Mouse (Mus musculus) limb, embryonic 12.5 days (tissue): ENCODE data around the gene Tbc1d14. TPM values are rescaled to one million over a fixed set of nuclear protein-coding genes. Genes with fewer than 3 reads are reported as not detected.

ENCODE experiments used
- ATAC-seq: fragments of 200-750 bp; cut with Nextera tagmentation; 2 replicates; pipeline ENCODE4 v1.8.0; 2017; ENCODE audit warnings: low read depth, moderate TSS enrichment; ENCODE audit not compliant: insufficient number of reproducible peaks, insufficient read depth, low FRiP score, low TSS enrichment
- H3K27ac ChIP-seq: fragments of 300-500 bp; sonication (generic); 2 replicates; pipeline ENCODE4 v1.5.1; 2016; ENCODE audit warnings: mild to moderate bottlenecking, moderate library complexity
- H3K27me3 ChIP-seq: fragments of 300-500 bp; sonication (generic); 2 replicates; pipeline ENCODE4 v1.6.1; 2016; ENCODE audit warnings: mild to moderate bottlenecking, moderate library complexity
- H3K36me3 ChIP-seq: fragments of 300-500 bp; sonication (generic); 2 replicates; pipeline ENCODE4 v1.6.1; 2016; ENCODE audit warnings: mild to moderate bottlenecking, moderate library complexity
- H3K4me1 ChIP-seq: fragments of 300-500 bp; sonication (generic); replicated peaks from 2 replicates; pipeline ENCODE4 v1.6.1; 2016
- H3K4me2 ChIP-seq: fragments of 300-500 bp; sonication (generic); 2 replicates; pipeline ENCODE4 v1.6.1; 2016; ENCODE audit warnings: mild to moderate bottlenecking, moderate library complexity
- H3K4me3 ChIP-seq: fragments of 300-500 bp; sonication (generic); replicated peaks from 2 replicates; pipeline ENCODE4 v1.5.1; 2016; ENCODE audit warnings: mild to moderate bottlenecking
- H3K9ac ChIP-seq: fragments of 300-500 bp; sonication (generic); replicated peaks from 2 replicates; pipeline ENCODE4 v1.6.1; 2016; ENCODE audit warnings: mild to moderate bottlenecking, moderate library complexity
- H3K9me3 ChIP-seq: fragments of 300-500 bp; sonication (generic); 2 replicates; pipeline ENCODE4 v1.6.1; 2016; ENCODE audit warnings: mild to moderate bottlenecking, moderate library complexity
- WGBS: fragments of 180-500 bp; shearing (Covaris S2); methylation state at CpG from one replicate; pipeline ENCODE4 v1.1.7; 2016; 5-methylcytosine and 5-hydroxymethylcytosine counted together
- polyA plus RNA-seq: library from polyadenylated mRNA; unstranded; fragments of >200 nt; fragmentation: Nextera tagmentation; extraction: Ambion mirVana; gene quantifications from 2 replicates; pipeline ENCODE4 v1.2.1, GENCODE M21; 2016

The Tbc1d14 gene
- polyA plus RNA-seq, 1 experiment from 2014 or later: 42.3 TPM

DNA sequence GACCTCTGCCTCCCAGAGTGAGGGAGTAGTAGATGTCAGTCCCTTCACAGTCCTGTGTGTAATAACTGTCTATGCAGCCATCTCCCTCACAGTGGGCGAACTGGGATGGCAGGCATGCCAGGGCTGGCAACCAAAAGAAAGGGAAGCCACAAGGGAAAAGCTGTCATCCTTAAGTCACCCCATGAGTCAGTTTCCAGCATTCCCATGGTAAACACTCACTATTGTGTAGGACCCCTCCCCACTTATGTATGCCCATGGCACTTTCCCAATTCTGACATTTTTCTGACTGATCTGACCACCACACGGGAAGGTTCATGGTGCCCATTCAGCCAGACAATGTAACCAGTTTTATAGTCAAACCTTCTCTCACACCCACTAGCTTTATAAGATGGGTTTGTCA is 132.4 kb downstream of the Tbc1d14 start:
- Histone ChIP-seq H3K27me3 (no peaks in the 10 kb centered on the region), H3K36me3 (no peaks in the 10 kb centered on the region)
- ATAC-seq: no peak

DNA sequence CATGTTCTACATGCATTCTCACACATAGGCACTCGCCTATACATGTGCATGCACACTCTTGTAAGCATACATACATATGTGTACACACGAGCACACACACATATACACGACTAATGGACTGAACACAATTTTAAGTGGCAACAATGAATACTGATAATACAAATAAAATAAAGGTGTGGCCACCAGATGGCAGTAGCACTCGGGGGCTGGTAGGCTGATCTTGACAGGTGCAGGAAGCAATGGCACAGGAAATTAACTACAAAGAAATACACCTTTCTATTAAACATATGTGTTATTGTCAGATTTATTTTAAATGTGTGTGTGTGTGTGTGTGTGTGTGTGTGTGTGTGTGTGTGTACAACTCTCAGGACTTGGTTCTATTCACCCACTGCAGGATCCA is 134.2 kb downstream of the Tbc1d14 start:
- ATAC-seq: no peak
- Histone ChIP-seq H3K27ac (no peak overlapping the region), H3K4me1 (peaks cover 2% of the 10 kb centered on the region), H3K9me3 (no peaks in the 10 kb centered on the region), H3K4me2 (no peak overlapping the region), H3K4me3 (no peak overlapping the region), H3K27me3 (no peaks in the 10 kb centered on the region), H3K9ac (no peak overlapping the region), H3K36me3 (no peaks in the 10 kb centered on the region)
- 19% methylated on average over 4 of the region's 4 CpGs for WGBS

More for the DNA sequence above, 132.4 kb downstream of the Tbc1d14 start:
- Histone ChIP-seq H3K4me2 (no peak overlapping the region), H3K4me1 (peaks cover 9% of the 10 kb centered on the region), H3K9me3 (no peaks in the 10 kb centered on the region), H3K27ac (no peak overlapping the region), H3K9ac (no peak overlapping the region), H3K4me3 (no peak overlapping the region)
- WGBS: 87% methylated on average over 2 of the region's 2 CpGs

DNA sequence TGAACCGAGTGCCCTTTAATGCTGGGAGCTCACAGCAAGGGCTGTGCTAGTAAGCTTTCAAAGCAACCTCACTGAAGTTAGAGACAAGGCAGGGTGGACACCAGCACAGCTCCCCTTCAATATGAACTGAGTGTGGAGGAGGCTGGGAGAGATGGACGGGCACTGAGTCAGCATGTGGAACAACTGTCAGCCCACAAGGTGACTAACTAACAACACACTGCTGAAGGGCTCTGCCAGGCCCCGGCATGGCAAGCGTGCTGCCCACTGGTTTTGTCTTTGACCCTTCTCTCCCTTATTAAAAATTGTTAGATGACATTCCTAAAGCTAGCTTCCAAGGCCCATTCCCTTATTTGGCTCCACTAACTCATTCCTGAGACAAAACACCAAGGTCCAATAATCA is 135.4 kb downstream of the Tbc1d14 start:
- Histone ChIP-seq H3K36me3 (no peaks in the 10 kb centered on the region), H3K9me3 (no peaks in the 10 kb centered on the region), H3K27ac (no peak overlapping the region), H3K4me2 (no peak overlapping the region), H3K27me3 (no peaks in the 10 kb centered on the region), H3K4me1 (no peaks in the 10 kb centered on the region), H3K4me3 (no peak overlapping the region), H3K9ac (no peak overlapping the region)
- no peak for ATAC-seq
- WGBS: 86% methylated on average over 4 of the region's 4 CpGs

DNA sequence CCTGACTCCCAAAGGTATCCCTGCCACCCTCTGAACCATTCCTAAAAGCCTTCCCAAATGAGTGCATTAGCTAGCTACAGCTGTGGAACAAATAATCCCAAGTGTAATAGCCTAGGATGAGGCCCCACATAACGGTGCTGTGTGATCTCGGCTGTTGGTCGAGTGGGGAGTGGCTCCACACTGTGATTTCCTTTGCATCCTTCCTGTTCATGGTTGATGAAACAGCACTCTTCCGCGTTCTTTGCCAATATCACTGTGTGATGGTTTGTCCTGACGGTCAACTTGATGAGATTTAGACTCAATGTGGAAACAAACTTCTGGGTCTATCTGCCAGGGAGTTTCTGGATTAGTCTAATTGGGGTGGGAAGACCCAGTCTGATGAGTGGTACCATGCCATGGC is 140.3 kb downstream of the Tbc1d14 start:
- no peaks in the 10 kb centered on the region for H3K36me3 ChIP-seq
- H3K27ac ChIP-seq: no peak overlapping the region
- ATAC-seq: no peak
- H3K4me3 ChIP-seq: no peak overlapping the region
- 86% methylated on average over 6 of the region's 6 CpGs for WGBS
- no peaks in the 10 kb centered on the region for H3K27me3 ChIP-seq
- H3K9ac ChIP-seq: no peak overlapping the region
- H3K4me1 ChIP-seq: peaks cover 8% of the 10 kb centered on the region; the same call in 1 of the 2 replicates
- H3K9me3 ChIP-seq: no peaks in the 10 kb centered on the region
- no peak overlapping the region for H3K4me2 ChIP-seq

DNA sequence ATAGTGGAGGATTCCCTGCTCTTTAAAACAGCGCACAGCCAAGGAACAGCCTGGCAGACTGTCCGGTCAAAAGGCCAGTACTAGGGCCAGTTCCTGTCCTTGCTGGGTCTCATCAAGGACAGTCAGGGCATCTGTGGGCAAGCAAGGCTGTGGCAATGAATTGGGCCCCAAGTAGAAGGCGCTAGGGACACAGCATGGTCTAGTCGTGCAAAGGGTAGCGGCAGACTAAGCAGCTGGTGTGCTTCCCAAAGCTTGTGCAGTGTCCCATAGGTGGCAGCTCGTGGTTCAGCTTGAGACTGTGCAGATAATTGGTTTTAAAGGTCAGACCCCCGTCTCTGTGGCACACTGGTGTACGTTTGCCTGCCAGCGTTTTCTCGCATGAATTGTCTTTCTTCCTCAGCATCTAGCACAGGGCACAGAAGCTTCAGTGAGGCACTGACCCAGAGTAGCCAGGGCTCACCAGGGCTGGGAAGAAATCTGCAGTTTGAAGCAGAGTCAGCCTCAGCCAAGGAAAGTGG is 141.1 kb downstream of the Tbc1d14 start:
- no peak overlapping the region for H3K4me2 ChIP-seq
- 72% methylated on average over 10 of the region's 10 CpGs for WGBS
- H3K9me3 ChIP-seq: no peaks in the 10 kb centered on the region

DNA sequence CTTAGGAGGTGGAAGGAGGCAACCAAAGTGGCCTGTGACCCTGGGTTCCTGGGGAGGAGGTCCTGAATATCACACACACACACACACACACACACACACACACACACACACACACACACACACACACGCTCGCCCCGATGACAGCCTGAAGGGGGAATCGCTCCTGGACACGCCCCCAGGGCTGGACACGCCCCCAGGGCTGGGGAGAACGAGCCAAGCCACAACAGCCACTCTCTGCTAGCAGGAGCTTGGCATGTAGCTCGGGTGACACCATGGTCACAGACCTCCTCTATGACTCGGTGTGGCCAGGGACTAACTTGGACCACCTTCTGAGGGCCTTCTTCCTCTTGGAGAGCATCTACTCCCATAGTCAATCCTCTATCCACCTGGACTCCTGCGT is 142.0 kb downstream of the Tbc1d14 start:
- H3K4me3 ChIP-seq: no peak overlapping the region
- H3K9me3 ChIP-seq: no peaks in the 10 kb centered on the region
- peaks cover 8% of the 10 kb centered on the region; the same call in 1 of the 2 replicates for H3K4me1 ChIP-seq
- 21% methylated on average over 10 of the region's 10 CpGs for WGBS
- H3K27me3 ChIP-seq: no peaks in the 10 kb centered on the region
- no peak overlapping the region for H3K4me2 ChIP-seq
- no peak overlapping the region for H3K27ac ChIP-seq
- no peaks in the 10 kb centered on the region for H3K36me3 ChIP-seq
- no peak for ATAC-seq
- no peak overlapping the region for H3K9ac ChIP-seq

More for the DNA sequence above, 141.1 kb downstream of the Tbc1d14 start:
- Histone ChIP-seq H3K4me3 (no peak overlapping the region), H3K36me3 (no peaks in the 10 kb centered on the region), H3K27ac (no peak overlapping the region), H3K9ac (no peak overlapping the region), H3K4me1 (peaks cover 8% of the 10 kb centered on the region; the same call in 1 of the 2 replicates), H3K27me3 (no peaks in the 10 kb centered on the region)
- no peak for ATAC-seq

DNA sequence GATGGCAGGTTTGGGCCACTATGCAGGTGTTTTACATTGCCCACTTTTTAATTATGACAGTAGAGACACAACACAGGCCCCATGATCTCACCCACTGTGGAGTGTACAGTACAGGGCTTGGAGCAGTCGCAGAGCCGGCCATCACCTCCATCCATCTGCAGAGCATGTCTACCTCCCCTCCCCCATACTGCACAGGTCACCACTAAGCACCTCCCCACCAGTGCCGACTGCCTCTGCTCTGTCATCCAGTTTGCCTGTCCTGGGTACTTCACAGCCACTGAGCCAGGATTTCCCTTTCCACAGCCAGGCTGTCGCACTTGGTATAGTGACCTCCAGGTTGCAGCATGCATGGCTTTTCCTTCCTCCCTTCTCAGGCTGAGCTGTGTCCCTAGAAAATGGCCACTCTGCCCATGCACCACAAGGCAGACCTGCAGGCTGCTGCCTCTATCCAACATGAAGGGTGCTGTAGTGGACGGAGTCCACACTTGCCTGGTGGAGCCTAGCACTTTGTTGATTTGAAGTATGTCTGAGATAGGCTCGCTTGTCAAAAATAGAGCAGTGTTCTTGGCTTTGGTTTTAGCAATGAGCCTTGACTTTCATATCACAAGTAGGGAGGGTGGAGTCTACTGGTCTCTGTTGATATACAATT is 143.2 kb downstream of the Tbc1d14 start:
- no peaks in the 10 kb centered on the region for H3K36me3 ChIP-seq
- no peak for ATAC-seq
- no peaks in the 10 kb centered on the region for H3K9me3 ChIP-seq
- no peak overlapping the region for H3K9ac ChIP-seq
- peaks cover 17% of the 10 kb centered on the region for H3K4me1 ChIP-seq
- no peak overlapping the region for H3K4me2 ChIP-seq
- 64% methylated on average over 6 of the region's 6 CpGs for WGBS
- no peaks in the 10 kb centered on the region for H3K27me3 ChIP-seq
- no peak overlapping the region for H3K27ac ChIP-seq
- no peak overlapping the region for H3K4me3 ChIP-seq

DNA sequence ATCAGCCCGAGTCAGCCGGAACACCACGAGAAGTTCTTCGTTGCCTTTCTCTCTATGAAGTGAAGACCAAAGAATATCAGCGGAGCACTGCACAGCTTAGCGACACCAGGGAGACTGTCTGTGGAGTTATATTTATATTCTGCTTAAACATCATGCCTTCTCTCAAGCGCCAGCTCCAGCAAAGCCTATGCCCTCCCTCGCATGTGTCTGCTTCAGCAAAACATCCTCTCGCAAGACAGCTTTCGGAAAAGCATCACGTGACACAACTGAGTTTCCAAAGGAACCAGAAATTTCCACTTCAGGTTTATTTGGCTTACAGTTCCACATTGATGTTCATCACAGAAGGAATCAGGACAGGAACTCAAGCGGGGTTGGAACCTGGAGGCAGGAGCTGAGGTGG is 145.2 kb downstream of the Tbc1d14 start:
- H3K27me3 ChIP-seq: peaks cover 4% of the 10 kb centered on the region; the same call in 1 of the 2 replicates
- no peak overlapping the region for H3K27ac ChIP-seq
- ATAC-seq: no peak
- no peak overlapping the region for H3K9ac ChIP-seq
- H3K9me3 ChIP-seq: no peaks in the 10 kb centered on the region
- H3K36me3 ChIP-seq: no peaks in the 10 kb centered on the region
- no peak overlapping the region for H3K4me3 ChIP-seq
- H3K4me1 ChIP-seq: peaks cover 24% of the 10 kb centered on the region
- H3K4me2 ChIP-seq: no peak overlapping the region
- 93% methylated on average over 12 of the region's 12 CpGs for WGBS

DNA sequence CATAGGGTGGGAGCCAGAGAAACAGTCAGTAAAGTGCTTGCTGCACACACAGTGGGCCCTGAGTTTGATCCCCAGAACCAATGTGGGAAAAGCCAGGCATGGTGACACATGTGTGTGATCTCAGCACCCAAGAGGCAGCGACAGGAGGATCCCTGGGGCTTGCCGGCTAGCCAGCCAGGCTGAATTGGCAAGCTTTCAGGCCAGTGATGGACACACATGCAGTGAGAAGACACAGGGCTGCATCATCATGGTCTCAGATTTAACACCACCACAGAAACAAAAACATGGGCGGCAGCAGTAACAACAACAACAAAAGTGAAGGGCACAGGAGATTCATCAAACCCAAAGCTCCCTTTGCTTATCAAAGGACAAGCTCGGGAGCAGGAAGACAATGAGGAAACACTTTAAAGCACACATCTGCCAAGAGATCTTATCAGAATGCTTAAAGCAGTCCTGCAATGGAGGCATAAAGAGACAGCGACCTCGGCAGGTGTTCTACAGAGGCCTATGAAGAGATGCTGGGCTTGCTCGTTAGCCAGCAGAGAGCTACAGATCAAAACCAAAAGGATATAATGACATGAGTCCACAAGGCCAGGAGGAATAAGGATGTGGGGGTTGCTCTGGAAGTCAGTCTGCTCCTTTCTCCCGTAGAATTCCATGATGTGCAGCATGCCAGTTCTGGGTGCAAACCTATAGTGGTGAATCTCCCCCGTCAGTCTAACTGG is 146.7 kb downstream of the Tbc1d14 start:
- Histone ChIP-seq H3K27ac (no peak overlapping the region), H3K9ac (no peak overlapping the region), H3K36me3 (no peaks in the 10 kb centered on the region), H3K9me3 (no peaks in the 10 kb centered on the region), H3K4me2 (no peak overlapping the region), H3K4me1 (peaks cover 24% of the 10 kb centered on the region), H3K27me3 (peaks cover 4% of the 10 kb centered on the region; the same call in 1 of the 2 replicates), H3K4me3 (no peak overlapping the region)
- 35% methylated on average over 9 of the region's 9 CpGs for WGBS
- no peak for ATAC-seq

DNA sequence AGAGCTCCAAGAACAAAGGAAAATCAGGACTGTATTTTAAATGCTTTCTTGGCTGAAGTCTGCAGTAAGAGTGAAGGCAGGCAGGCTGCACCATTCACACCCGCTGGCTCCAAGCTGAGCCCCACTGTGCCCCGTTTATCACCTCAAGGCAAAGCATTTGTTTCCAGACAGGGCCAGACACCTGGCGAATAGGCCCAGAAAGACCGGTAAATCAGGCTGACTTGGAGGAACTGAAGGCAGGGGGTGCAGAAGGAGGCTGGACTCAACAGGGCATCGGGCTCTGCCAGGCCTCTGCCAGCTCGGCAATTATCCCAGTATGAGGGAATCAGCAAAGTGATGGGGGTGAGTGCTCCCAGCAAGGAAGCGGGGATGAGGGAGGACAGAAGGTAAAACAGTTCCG is 148.0 kb downstream of the Tbc1d14 start:
- Histone ChIP-seq H3K27ac (no peak overlapping the region), H3K4me2 (no peak overlapping the region), H3K4me1 (peaks cover 20% of the 10 kb centered on the region), H3K9me3 (no peaks in the 10 kb centered on the region), H3K27me3 (peaks cover 4% of the 10 kb centered on the region; the same call in 1 of the 2 replicates), H3K36me3 (no peaks in the 10 kb centered on the region), H3K4me3 (no peak overlapping the region), H3K9ac (no peak overlapping the region)
- no peak for ATAC-seq
- 26% methylated on average over 8 of the region's 8 CpGs for WGBS

DNA sequence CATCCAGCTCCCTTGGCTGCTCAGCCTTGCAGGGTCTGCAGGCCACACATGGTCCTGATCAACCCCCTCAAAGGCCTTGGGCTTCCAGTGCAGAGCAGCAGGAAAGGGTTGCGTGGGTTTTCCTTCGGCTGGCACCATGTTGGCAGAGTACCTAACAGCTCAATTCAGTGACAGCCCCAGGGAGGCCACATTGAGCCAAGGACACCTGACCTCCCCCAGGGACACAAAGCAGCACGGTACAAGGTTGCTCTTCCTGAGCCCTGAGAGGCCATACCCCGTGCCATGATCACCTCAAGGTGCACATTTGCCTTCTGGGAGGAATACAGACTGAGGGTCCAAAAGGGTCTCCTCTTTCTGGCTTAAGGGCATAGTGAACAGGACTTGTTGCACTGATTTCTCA is 148.5 kb downstream of the Tbc1d14 start:
- H3K27me3 ChIP-seq: peaks cover 4% of the 10 kb centered on the region; the same call in 1 of the 2 replicates
- H3K4me1 ChIP-seq: peaks cover 20% of the 10 kb centered on the region
- H3K4me3 ChIP-seq: no peak overlapping the region
- no peak for ATAC-seq
- no peaks in the 10 kb centered on the region for H3K9me3 ChIP-seq
- no peaks in the 10 kb centered on the region for H3K36me3 ChIP-seq
- WGBS: 43% methylated on average over 4 of the region's 4 CpGs
- H3K9ac ChIP-seq: no peak overlapping the region
- no peak overlapping the region for H3K4me2 ChIP-seq
- no peak overlapping the region for H3K27ac ChIP-seq
